Mouse (Mus musculus) spleen, adult 2 months (tissue): ENCODE data around the gene Pnkd. TPM values are rescaled to one million over a fixed set of nuclear protein-coding genes. Genes with fewer than 3 reads are reported as not detected.
A peak's percentile ranks its signal among the peaks of the same experiment; 100 is the strongest.

ENCODE experiments used
- DNase-seq, 2 experiments: peaks; one replicate each; pipeline versions ENCODE4 v3.0.0 to v3.0.0-alpha.2; 2012 to 2021; ENCODE audit warnings: low spot score in 2 of 2, low read depth in 1 of 2
- H3K27ac ChIP-seq: fragments of 200-500 bp; 2 replicates; pipeline ENCODE4 v1.5.1; 2012; ENCODE audit warnings: low read length, inconsistent platforms; ENCODE audit not compliant: insufficient read depth
- H3K27me3 ChIP-seq: fragments of 200-500 bp; 2 replicates; pipeline ENCODE4 v1.6.1; 2012; ENCODE audit warnings: mild to moderate bottlenecking, moderate library complexity, low read length, inconsistent platforms; ENCODE audit not compliant: control insufficient read depth, insufficient read depth
- H3K36me3 ChIP-seq: fragments of 200-500 bp; 2 replicates; pipeline ENCODE4 v1.6.1; 2012; ENCODE audit warnings: mild to moderate bottlenecking, low read length, inconsistent platforms; ENCODE audit not compliant: control insufficient read depth, insufficient read depth
- H3K4me1 ChIP-seq: fragments of 200-500 bp; 2 replicates; pipeline ENCODE4 v1.6.1; 2011; ENCODE audit warnings: inconsistent platforms; ENCODE audit not compliant: control insufficient read depth, insufficient read depth, insufficient read length
- H3K4me3 ChIP-seq: fragments of 200-500 bp; 2 replicates; pipeline ENCODE4 v1.5.1; 2011; ENCODE audit warnings: mild to moderate bottlenecking, inconsistent platforms; ENCODE audit not compliant: insufficient read depth, insufficient read length; ENCODE audit errors: extremely low read depth
- CTCF ChIP-seq: fragments of 200-500 bp; IDR thresholded peaks from 2 replicates; pipeline ENCODE4 v1.5.1; 2011; ENCODE audit warnings: mild to moderate bottlenecking, inconsistent platforms; ENCODE audit not compliant: insufficient read depth, insufficient read length, insufficient replicate concordance; ENCODE audit errors: extremely low read depth
- POLR2A ChIP-seq: fragments of 200-500 bp; IDR thresholded peaks from 2 replicates; pipeline ENCODE4 v1.6.1; 2011; ENCODE audit warnings: low read depth, low read length, inconsistent platforms
- WGBS: fragments of 180-500 bp; shearing (Covaris S2); methylation state at CpG from one replicate; pipeline ENCODE4 v1.1.7; 2018; 5-methylcytosine and 5-hydroxymethylcytosine counted together
- polyA plus RNA-seq: library from polyadenylated mRNA; depleted of rRNA; stranded (reverse); fragments of >200 nt; gene quantifications from 2 replicates; pipeline ENCODE4 v1.2.3, GENCODE M21; 2012

Pnkd gene
- polyA plus RNA-seq, 1 experiment = 33.8 TPM

- peaks cover 25% of the 10 kb centered on the region for H3K4me1 ChIP-seq
- no peak; the same call in 1 of the 2 replicates for TF ChIP-seq CTCF
- TF ChIP-seq POLR2A = no peak; the same call in 1 of the 2 replicates
- no peaks in the 10 kb centered on the region for H3K27me3 ChIP-seq
- WGBS = 2% methylated on average over 49 of the region's 51 CpGs
- peak within 1 kb of the TSS; percentile 98 for H3K4me3 ChIP-seq
- H3K36me3 ChIP-seq = peaks cover 17% of the 10 kb centered on the region
- peak; percentile 81 to 94 for DNase-seq
- H3K27ac ChIP-seq = peak within 1 kb of the TSS; percentile 98
Observed at GRCm38 (mm10) chr1:74390924-74391748, 106.4 kb downstream of the Pnkd start, which contains the start of gene Ctdsp1. Gene Ctdsp1, plus strand, starts transcription at chr1:74391509.

GRCm38 (mm10) chr1:74391844-74392441 is 107.2 kb downstream of the Pnkd start:
- Histone ChIP-seq H3K4me3 (peak overlapping the region; percentile 98), H3K36me3 (peaks cover 17% of the 10 kb centered on the region), H3K27me3 (no peaks in the 10 kb centered on the region), H3K4me1 (peaks cover 25% of the 10 kb centered on the region), H3K27ac (peak overlapping the region; percentile 98)
- WGBS = under 1% methylated on average over 58 of the region's 63 CpGs
- DNase-seq = peak in 1 of 2 experiments; percentile 71
- TF ChIP-seq POLR2A (no peak; the same call in 1 of the 2 replicates), CTCF (no peak)

GRCm38 (mm10) chr1:74392446-74392994 is 107.8 kb downstream of the Pnkd start:
- H3K4me3 ChIP-seq = peak overlapping the region; percentile 98
- DNase-seq = no peak
- H3K36me3 ChIP-seq = peaks cover 17% of the 10 kb centered on the region
- TF ChIP-seq POLR2A = no peak
- TF ChIP-seq CTCF = no peak
- no peaks in the 10 kb centered on the region for H3K27me3 ChIP-seq
- H3K4me1 ChIP-seq = peaks cover 23% of the 10 kb centered on the region
- WGBS = 4% methylated on average over 16 of the region's 16 CpGs
- peak overlapping the region; percentile 98 for H3K27ac ChIP-seq

GRCm38 (mm10) chr1:74393010-74393409 is 108.3 kb downstream of the Pnkd start:
- H3K36me3 ChIP-seq = peaks cover 17% of the 10 kb centered on the region
- 50% methylated on average over 7 of the region's 7 CpGs for WGBS
- no peak for DNase-seq
- peak overlapping the region; percentile 26; the same call in 1 of the 2 replicates for H3K27ac ChIP-seq
- H3K27me3 ChIP-seq = no peaks in the 10 kb centered on the region
- H3K4me3 ChIP-seq = peak overlapping the region; percentile 98; the same call in 1 of the 2 replicates
- TF ChIP-seq POLR2A = no peak
- no peak for TF ChIP-seq CTCF
- peaks cover 18% of the 10 kb centered on the region for H3K4me1 ChIP-seq

- TF ChIP-seq POLR2A = no peak
- no peak for TF ChIP-seq CTCF
- Histone ChIP-seq H3K4me1 (peaks cover 18% of the 10 kb centered on the region), H3K27ac (no peak overlapping the region), H3K36me3 (peaks cover 17% of the 10 kb centered on the region), H3K27me3 (no peaks in the 10 kb centered on the region), H3K4me3 (no peak overlapping the region)
- 92% methylated on average over 9 of the region's 9 CpGs for WGBS
- no peak for DNase-seq
Observed at GRCm38 (mm10) chr1:74393697-74394096, 109.0 kb downstream of the Pnkd start.

GRCm38 (mm10) chr1:74394311-74394710 is 109.6 kb downstream of the Pnkd start:
- TF ChIP-seq CTCF = no peak
- TF ChIP-seq POLR2A = no peak
- Histone ChIP-seq H3K4me3 (no peak overlapping the region), H3K27ac (no peak overlapping the region), H3K36me3 (peaks cover 17% of the 10 kb centered on the region), H3K4me1 (peaks cover 15% of the 10 kb centered on the region), H3K27me3 (no peaks in the 10 kb centered on the region)
- DNase-seq = no peak
- WGBS = 95% methylated on average over 9 of the region's 9 CpGs
